Mouse (Mus musculus): Measurements from ENCODE around the gene Hist1h3f. TPM values are rescaled to one million over a fixed set of nuclear protein-coding genes. Genes with fewer than 3 reads are reported as not detected.

Hist1h3f gene
- polyA plus RNA-seq, 1 experiment = 0.74 TPM

DNA sequence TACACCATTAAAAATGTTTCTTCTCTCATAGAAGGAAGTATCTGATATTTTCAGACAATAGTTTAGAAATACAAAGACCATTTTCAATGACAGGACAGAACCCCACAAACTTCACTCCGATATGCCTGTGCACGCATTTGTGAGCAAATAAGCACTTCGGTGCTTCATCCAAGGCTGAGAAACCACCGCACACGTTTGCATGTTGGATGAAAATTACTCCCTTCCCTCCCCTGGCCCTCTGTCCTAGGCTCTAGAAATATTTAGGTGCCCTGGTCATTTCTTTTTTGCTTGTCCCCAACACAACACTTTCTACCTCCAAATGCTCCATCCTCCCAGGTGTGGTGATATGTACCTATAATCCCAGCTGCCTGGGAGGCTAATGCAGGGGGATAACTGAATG lies 42.3 kb upstream of the Hist1h3f start:
- TF ChIP-seq CTCF (conservative IDR thresholded peaks at IDR 0.05; ENCODE audit: insufficient read depth, insufficient read length, low read depth, low read length) (no peak), POLR2A (IDR thresholded peaks at IDR 0.05; ENCODE audit: low read depth, low read length) (no peak)
- 54% methylated on average over 5 of the region's 5 CpGs for WGBS

DNA sequence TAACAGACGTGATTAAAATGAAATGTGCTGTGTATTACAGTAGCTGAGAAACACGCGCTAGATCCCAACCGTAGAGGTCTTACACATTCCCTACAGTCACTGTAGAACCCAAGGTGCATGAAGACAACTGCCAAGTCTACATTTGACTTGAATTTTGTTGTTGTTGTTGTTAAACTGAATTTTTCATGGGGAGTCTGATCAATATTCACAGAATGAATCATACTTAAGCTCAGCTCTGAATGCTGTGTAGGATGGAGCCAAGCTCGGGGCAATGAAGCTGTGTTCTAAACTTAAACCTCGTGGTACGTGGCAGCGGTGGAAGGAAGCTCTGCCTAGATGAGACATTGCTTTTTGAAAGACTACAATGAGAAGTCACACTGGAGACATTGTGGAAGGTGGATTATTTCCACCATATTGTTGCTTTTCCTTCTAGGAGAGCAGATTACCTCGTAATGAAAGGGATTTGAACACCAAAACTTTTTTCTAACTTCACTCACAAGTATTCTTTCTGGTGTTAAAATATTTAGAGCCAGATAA lies 41.8 kb upstream of the Hist1h3f start:
- H3K27me3 ChIP-seq (replicated peaks; ENCODE audit: control insufficient read depth, insufficient read depth, low read length) = no peaks in the 10 kb centered on the region
- no peak overlapping the region for H3K4me3 ChIP-seq (ENCODE audit: insufficient read depth, low read depth, low read length)
- TF ChIP-seq CTCF (conservative IDR thresholded peaks at IDR 0.05; ENCODE audit: insufficient read depth, insufficient read length, low read depth, low read length) (no peak), POLR2A (IDR thresholded peaks at IDR 0.05; ENCODE audit: low read depth, low read length) (no peak)
- no peak for DNase-seq
- H3K4me1 ChIP-seq (ENCODE audit: control insufficient read depth, insufficient read depth, low read length) = no peaks in the 10 kb centered on the region; the same call in 1 of the 2 replicates
- no peak overlapping the region for H3K27ac ChIP-seq (ENCODE audit: insufficient read depth, low read depth, low read length)
- 65% methylated on average over 9 of the region's 9 CpGs for WGBS
- H3K36me3 ChIP-seq (ENCODE audit: control insufficient read depth, insufficient read depth, low read length) = no peaks in the 10 kb centered on the region

More for the DNA sequence above, 42.3 kb upstream of the Hist1h3f start:
- no peaks in the 10 kb centered on the region for H3K36me3 ChIP-seq (ENCODE audit: control insufficient read depth, insufficient read depth, low read length)
- H3K27me3 ChIP-seq (replicated peaks; ENCODE audit: control insufficient read depth, insufficient read depth, low read length) = no peaks in the 10 kb centered on the region
- H3K27ac ChIP-seq (ENCODE audit: insufficient read depth, low read depth, low read length) = no peak overlapping the region
- no peaks in the 10 kb centered on the region; the same call in 1 of the 2 replicates for H3K4me1 ChIP-seq (ENCODE audit: control insufficient read depth, insufficient read depth, low read length)
- no peak for DNase-seq
- H3K4me3 ChIP-seq (ENCODE audit: insufficient read depth, low read depth, low read length) = no peak overlapping the region

DNA sequence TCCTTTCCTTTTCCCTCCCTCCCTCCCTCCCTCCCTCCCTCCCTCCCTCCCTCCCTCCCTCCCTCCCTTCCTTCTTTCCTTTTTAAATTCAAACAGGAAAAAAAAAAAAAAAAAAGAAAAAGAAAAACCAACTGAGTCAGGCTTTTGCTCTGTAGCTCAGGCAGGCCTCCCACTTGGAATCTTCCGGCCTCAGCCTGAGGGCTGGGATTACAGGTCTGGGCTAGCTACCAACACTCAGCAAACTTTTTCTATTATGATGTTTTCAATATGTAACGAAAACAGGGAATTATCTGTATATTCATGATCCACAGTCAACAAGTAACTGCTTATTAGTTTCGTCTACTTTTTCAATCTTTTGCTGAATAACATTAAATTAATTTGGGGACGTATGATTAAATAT lies 40.9 kb upstream of the Hist1h3f start:
- Histone ChIP-seq H3K27me3 (replicated peaks; ENCODE audit: control insufficient read depth, insufficient read depth, low read length) (no peaks in the 10 kb centered on the region), H3K36me3 (ENCODE audit: control insufficient read depth, insufficient read depth, low read length) (no peaks in the 10 kb centered on the region), H3K27ac (ENCODE audit: insufficient read depth, low read depth, low read length) (no peak overlapping the region), H3K4me1 (ENCODE audit: control insufficient read depth, insufficient read depth, low read length) (no peaks in the 10 kb centered on the region; the same call in 1 of the 2 replicates), H3K4me3 (ENCODE audit: insufficient read depth, low read depth, low read length) (no peak overlapping the region)
- WGBS = 81% methylated on average over 4 of the region's 4 CpGs
- no peak for DNase-seq
- no peak for TF ChIP-seq POLR2A (IDR thresholded peaks at IDR 0.05; ENCODE audit: low read depth, low read length)
- no peak for TF ChIP-seq CTCF (conservative IDR thresholded peaks at IDR 0.05; ENCODE audit: insufficient read depth, insufficient read length, low read depth, low read length)

DNA sequence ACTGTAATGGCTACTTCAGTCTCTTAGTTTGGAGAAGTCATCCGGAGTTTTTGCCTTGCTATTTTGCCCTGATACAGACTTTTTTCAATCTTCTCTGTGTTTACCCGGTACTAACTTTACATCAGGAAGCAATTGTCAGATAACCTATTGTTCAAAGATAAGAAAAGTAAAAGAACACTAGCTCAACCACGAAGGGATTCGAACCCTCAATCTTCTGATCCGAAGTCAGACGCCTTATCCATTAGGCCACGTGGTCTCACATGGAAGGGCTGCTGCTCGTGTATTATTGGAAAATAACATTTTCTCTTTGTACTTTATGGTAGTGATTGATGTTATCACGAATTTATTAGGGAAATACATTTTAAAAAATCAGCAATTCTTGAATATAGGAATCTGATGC lies 40.1 kb upstream of the Hist1h3f start:
- no peaks in the 10 kb centered on the region for H3K4me1 ChIP-seq (ENCODE audit: control insufficient read depth, insufficient read depth, low read length)
- H3K4me3 ChIP-seq (ENCODE audit: insufficient read depth, low read depth, low read length) = no peak overlapping the region
- WGBS = 15% methylated on average over 9 of the region's 9 CpGs
- peak; percentile 49 for DNase-seq
- no peaks in the 10 kb centered on the region for H3K36me3 ChIP-seq (ENCODE audit: control insufficient read depth, insufficient read depth, low read length)
- H3K27ac ChIP-seq (ENCODE audit: insufficient read depth, low read depth, low read length) = no peak overlapping the region
- TF ChIP-seq CTCF (conservative IDR thresholded peaks at IDR 0.05; ENCODE audit: insufficient read depth, insufficient read length, low read depth, low read length) (no peak), POLR2A (IDR thresholded peaks at IDR 0.05; ENCODE audit: low read depth, low read length) (no peak)
- H3K27me3 ChIP-seq (replicated peaks; ENCODE audit: control insufficient read depth, insufficient read depth, low read length) = no peaks in the 10 kb centered on the region

DNA sequence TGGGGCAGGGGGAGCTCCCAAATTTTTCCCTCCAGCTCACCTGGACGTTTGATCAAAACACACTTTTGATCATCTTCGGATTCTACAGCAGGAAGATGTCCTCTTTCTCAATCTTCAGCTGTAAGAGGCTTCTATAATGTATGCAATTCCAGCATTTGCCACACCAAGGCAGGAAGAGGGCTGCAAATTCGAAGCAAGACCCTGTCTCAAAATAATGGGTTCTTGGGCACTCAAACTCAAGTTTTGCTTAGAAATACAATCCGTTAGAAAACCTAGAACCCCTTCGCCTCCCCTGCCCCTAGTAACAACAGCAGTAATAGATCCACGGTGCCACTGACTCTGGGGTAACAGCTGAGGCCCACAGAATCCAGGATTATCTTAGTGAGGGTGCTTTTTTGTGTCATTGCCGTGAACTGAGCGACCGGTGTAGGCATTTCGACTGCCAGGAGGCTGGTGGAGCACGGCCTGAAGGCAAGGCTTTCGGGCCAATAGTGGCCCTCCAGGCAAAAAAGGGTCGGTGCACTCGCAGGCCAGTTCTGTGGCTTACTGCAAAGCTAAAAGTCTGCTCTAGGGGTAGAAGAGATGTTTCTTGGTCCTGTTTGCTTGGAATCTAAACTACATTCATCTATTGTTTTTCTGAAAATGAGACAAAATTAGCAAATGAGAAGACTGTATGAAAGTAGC lies 38.0 kb upstream of the Hist1h3f start:
- Histone ChIP-seq H3K36me3 (ENCODE audit: control insufficient read depth, insufficient read depth, low read length) (no peaks in the 10 kb centered on the region), H3K4me3 (ENCODE audit: insufficient read depth, low read depth, low read length) (no peak overlapping the region), H3K4me1 (ENCODE audit: control insufficient read depth, insufficient read depth, low read length) (no peaks in the 10 kb centered on the region), H3K27me3 (replicated peaks; ENCODE audit: control insufficient read depth, insufficient read depth, low read length) (no peaks in the 10 kb centered on the region), H3K27ac (ENCODE audit: insufficient read depth, low read depth, low read length) (no peak overlapping the region)
- DNase-seq = no peak
- no peak for TF ChIP-seq CTCF (conservative IDR thresholded peaks at IDR 0.05; ENCODE audit: insufficient read depth, insufficient read length, low read depth, low read length)
- no peak for TF ChIP-seq POLR2A (IDR thresholded peaks at IDR 0.05; ENCODE audit: low read depth, low read length)
- 50% methylated on average over 14 of the region's 14 CpGs for WGBS

DNA sequence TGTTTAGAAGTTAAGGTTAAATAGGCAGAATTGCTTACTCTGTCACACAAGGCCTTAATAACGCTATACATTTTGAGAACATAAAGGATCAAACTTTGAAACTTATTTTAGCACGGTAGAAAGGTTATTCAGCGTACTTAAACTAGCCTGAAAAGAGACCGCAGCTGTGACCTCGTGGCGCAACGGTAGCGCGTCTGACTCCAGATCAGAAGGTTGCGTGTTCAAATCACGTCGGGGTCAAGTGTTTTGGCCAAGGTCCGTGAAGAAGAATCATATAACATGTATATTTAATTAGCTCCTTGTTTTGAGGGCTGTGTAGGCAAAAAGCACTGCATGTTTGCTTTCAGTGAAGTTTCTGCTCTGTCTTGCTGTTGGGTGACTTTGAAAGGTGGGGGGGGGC lies 37.5 kb upstream of the Hist1h3f start:
- WGBS = 57% methylated on average over 13 of the region's 13 CpGs
- Histone ChIP-seq H3K27me3 (replicated peaks; ENCODE audit: control insufficient read depth, insufficient read depth, low read length) (no peaks in the 10 kb centered on the region), H3K36me3 (ENCODE audit: control insufficient read depth, insufficient read depth, low read length) (no peaks in the 10 kb centered on the region), H3K4me3 (ENCODE audit: insufficient read depth, low read depth, low read length) (no peak overlapping the region), H3K27ac (ENCODE audit: insufficient read depth, low read depth, low read length) (no peak overlapping the region), H3K4me1 (ENCODE audit: control insufficient read depth, insufficient read depth, low read length) (no peaks in the 10 kb centered on the region)
- TF ChIP-seq CTCF (conservative IDR thresholded peaks at IDR 0.05; ENCODE audit: insufficient read depth, insufficient read length, low read depth, low read length) (no peak), POLR2A (IDR thresholded peaks at IDR 0.05; ENCODE audit: low read depth, low read length) (no peak)
- DNase-seq = no peak

DNA sequence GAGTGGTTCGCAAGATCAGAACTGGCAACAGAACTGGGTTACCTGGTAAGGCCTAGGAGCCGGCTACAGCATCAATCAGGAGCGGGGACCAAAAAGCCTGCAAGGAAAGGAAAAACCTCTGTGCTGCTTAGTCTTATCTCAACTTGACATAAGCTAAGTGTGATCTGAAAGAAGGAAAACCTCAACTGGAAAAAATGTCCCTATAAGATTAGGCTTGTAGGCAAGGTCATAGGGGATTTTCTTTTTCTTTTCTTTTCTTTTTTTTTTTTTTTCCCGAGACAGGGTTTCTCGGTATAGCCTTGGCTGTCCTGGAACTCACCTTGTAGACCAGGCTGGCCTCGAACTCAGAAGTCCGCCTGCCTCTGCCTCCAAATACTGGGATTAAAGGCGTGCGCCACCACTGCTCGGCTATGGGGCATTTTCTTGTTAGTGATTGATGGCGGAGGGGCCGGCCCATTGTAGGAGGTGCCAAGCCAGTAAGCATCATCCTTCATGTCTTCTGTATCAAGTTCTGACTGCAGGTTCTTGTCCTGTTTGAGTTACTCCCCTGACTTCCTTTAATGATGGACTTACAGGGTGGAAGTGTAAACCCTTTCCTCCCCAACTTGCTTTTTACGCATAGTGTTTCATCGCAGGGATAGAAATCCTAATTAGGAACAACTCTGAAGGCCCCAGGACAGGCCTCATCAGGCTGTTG lies 36.9 kb upstream of the Hist1h3f start:
- WGBS = 65% methylated on average over 14 of the region's 14 CpGs
- no peak overlapping the region for H3K4me3 ChIP-seq (ENCODE audit: insufficient read depth, low read depth, low read length)
- no peak for DNase-seq
- no peak overlapping the region for H3K27ac ChIP-seq (ENCODE audit: insufficient read depth, low read depth, low read length)
- TF ChIP-seq POLR2A (IDR thresholded peaks at IDR 0.05; ENCODE audit: low read depth, low read length) (no peak), CTCF (conservative IDR thresholded peaks at IDR 0.05; ENCODE audit: insufficient read depth, insufficient read length, low read depth, low read length) (no peak)
- no peaks in the 10 kb centered on the region for H3K4me1 ChIP-seq (ENCODE audit: control insufficient read depth, insufficient read depth, low read length)
- H3K36me3 ChIP-seq (ENCODE audit: control insufficient read depth, insufficient read depth, low read length) = no peaks in the 10 kb centered on the region
- no peaks in the 10 kb centered on the region for H3K27me3 ChIP-seq (replicated peaks; ENCODE audit: control insufficient read depth, insufficient read depth, low read length)
